9 mouse cellular contexts compared by ENCODE assay signal in the genomic region with DNA sequence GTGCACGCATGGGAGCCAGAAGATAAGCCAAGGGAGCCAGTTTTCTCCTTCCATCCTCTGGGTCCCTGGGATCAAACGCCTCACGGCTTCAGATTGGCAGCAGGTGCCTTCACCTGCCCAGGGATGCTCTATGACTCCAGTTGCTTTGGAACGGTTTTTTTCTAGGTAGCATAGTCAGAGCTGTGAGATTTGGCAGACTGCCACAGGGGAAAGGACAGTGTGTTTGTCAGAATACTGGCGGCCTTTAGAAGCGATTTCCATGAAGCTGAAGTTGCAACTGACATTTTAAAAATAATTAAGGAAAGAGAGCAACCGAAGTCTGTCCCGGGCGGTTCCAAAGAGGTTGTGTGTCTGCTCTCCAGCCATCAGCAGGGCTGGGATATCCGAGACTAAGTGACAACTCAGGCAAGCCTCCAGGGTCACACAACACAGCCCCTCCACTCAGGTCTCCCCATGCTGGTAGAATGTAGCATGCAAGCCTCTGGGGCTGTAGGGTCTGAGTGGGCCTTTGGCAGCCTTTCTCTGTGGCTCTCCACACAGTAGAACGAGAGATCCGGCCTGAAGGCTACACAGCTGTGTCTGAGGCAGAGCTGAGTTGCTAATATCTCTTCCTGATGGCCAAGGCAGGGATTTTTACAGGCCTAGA. TPM values are rescaled to one million over a fixed set of nuclear protein-coding genes. Genes with fewer than 3 reads are reported as not detected.
DNase-seq lines count a peak whose midpoint lies in the region; ATAC-seq and TF ChIP-seq lines count a peak whose summit lies in the region.
"Had no signal": no experiment of that assay in that cellular context is flagged by ENCODE, and none has a peak within 500 bp of the region (broad histone marks: within the 10 kb centered on the region; RNA-seq: fewer than 3 reads in every experiment).

No protein-coding gene starts in this region.

- DNase-seq in MN1 (ENCODE audit: low spot score), result peak; percentile 21
- peak; percentile 77 to 81 for DNase-seq in adrenal gland, postnatal 36 days
- DNase-seq in heart, postnatal 0 days (ENCODE audit: low spot score), result no peak
- no peak for DNase-seq in right cerebral cortex, postnatal 25 days
- DNase-seq in left cerebral cortex, postnatal 4 days, result no peak
- no peak for DNase-seq in forebrain, embryonic 10.5 days (ENCODE audit: extremely low spot score, low spot score)

- ATAC-seq in intestine, embryonic 16.5 days, result no peak
- no peak for ATAC-seq in intestine, embryonic 15.5 days
- ATAC-seq in heart, postnatal 0 days (ENCODE audit: insufficient read depth, low read depth), result no peak

- H3K9me3 ChIP-seq in intestine, embryonic 16.5 days (ENCODE audit: control insufficient read depth, low read length), result no peaks in the 10 kb centered on the region
- H3K9me3 ChIP-seq in intestine, embryonic 15.5 days, result no peaks in the 10 kb centered on the region
- H3K9me3 ChIP-seq in heart, postnatal 0 days (replicated peaks; ENCODE audit: control insufficient read depth, low read length), result no peaks in the 10 kb centered on the region
- H3K9me3 ChIP-seq in forebrain, embryonic 10.5 days, result no peaks in the 10 kb centered on the region

- H3K36me3 ChIP-seq in intestine, embryonic 16.5 days (ENCODE audit: control insufficient read depth, insufficient read depth, low read length), result no peaks in the 10 kb centered on the region
- H3K36me3 ChIP-seq in intestine, embryonic 15.5 days, result no peaks in the 10 kb centered on the region
- no peaks in the 10 kb centered on the region for H3K36me3 ChIP-seq in heart, postnatal 0 days (replicated peaks; ENCODE audit: control insufficient read depth, insufficient read depth, low read length)
- H3K36me3 ChIP-seq in forebrain, embryonic 10.5 days (replicated peaks), result no peaks in the 10 kb centered on the region

- peak overlapping the region; percentile 21; the same call in 1 of the 2 replicates for H3K9ac ChIP-seq in intestine, embryonic 16.5 days (ENCODE audit: low read depth, low read length)
- no peak overlapping the region for H3K9ac ChIP-seq in intestine, embryonic 15.5 days
- no peak overlapping the region for H3K9ac ChIP-seq in heart, postnatal 0 days (replicated peaks; ENCODE audit: low read depth, low read length)

- H3K27me3 ChIP-seq in intestine, embryonic 16.5 days (replicated peaks; ENCODE audit: control insufficient read depth, insufficient read depth, low read length), result no peaks in the 10 kb centered on the region
- no peaks in the 10 kb centered on the region for H3K27me3 ChIP-seq in intestine, embryonic 15.5 days (replicated peaks)
- no peaks in the 10 kb centered on the region for H3K27me3 ChIP-seq in heart, postnatal 0 days (ENCODE audit: control insufficient read depth, insufficient read depth, low read length)
- H3K27me3 ChIP-seq in forebrain, embryonic 10.5 days (ENCODE audit: poor library complexity, severe bottlenecking), result no peaks in the 10 kb centered on the region

- no peak overlapping the region for H3K27ac ChIP-seq in intestine, embryonic 16.5 days (ENCODE audit: low read length)
- H3K27ac ChIP-seq in intestine, embryonic 15.5 days, result no peak overlapping the region
- peak overlapping the region; percentile 40 for H3K27ac ChIP-seq in heart, postnatal 0 days (ENCODE audit: low read depth)
- no peak overlapping the region for H3K27ac ChIP-seq in forebrain, embryonic 10.5 days
- H3K27ac ChIP-seq: macrophage had no signal

- H3K4me2 ChIP-seq in intestine, embryonic 16.5 days (ENCODE audit: low read depth, low read length), result no peak overlapping the region
- no peak overlapping the region for H3K4me2 ChIP-seq in intestine, embryonic 15.5 days (replicated peaks)
- H3K4me2 ChIP-seq in heart, postnatal 0 days (ENCODE audit: low read depth, low read length), result no peak overlapping the region

- no peak for TF ChIP-seq EP300 in heart, postnatal 0 days (IDR thresholded peaks at IDR 0.05; ENCODE audit: low read depth)

- TF ChIP-seq CTCF in heart, postnatal 0 days (IDR thresholded peaks at IDR 0.05; ENCODE audit: low read depth), result no peak

- intact Hi-C loops in left cerebral cortex, postnatal 4 days (cut with DNase I), result no loop called here

- no peak overlapping the region for H3K4me3 ChIP-seq in intestine, embryonic 16.5 days (ENCODE audit: low read length)
- H3K4me3 ChIP-seq in intestine, embryonic 15.5 days (replicated peaks), result no peak overlapping the region
- no peak overlapping the region for H3K4me3 ChIP-seq in heart, postnatal 0 days (ENCODE audit: low read depth, low read length)
- H3K4me3 ChIP-seq in forebrain, embryonic 10.5 days, result no peak overlapping the region

- WGBS in intestine, embryonic 16.5 days, result 64% methylated on average over 12 of the region's 12 CpGs
- 58% methylated on average over 12 of the region's 12 CpGs for WGBS in intestine, embryonic 15.5 days
- WGBS in heart, postnatal 0 days, result 22% methylated on average over 12 of the region's 12 CpGs
- 93% methylated on average over 12 of the region's 12 CpGs for WGBS in forebrain, embryonic 10.5 days

- peaks cover 20% of the 10 kb centered on the region; the same call in 1 of the 2 replicates for H3K4me1 ChIP-seq in intestine, embryonic 16.5 days (ENCODE audit: control insufficient read depth, insufficient read depth, low read length)
- peaks cover 22% of the 10 kb centered on the region for H3K4me1 ChIP-seq in intestine, embryonic 15.5 days (replicated peaks)
- peaks cover 47% of the 10 kb centered on the region for H3K4me1 ChIP-seq in heart, postnatal 0 days (ENCODE audit: control insufficient read depth, insufficient read depth)
- H3K4me1 ChIP-seq in forebrain, embryonic 10.5 days, result peaks cover 24% of the 10 kb centered on the region

RNA-seq across cellular contexts. Expression of gene Epas1, which starts 28.4 kb away (rescaled TPM):
- polyA plus RNA-seq in intestine, embryonic 16.5 days (2015; fragmentation: Nextera tagmentation; extraction: Ambion mirVana), result 4.0 and 4.7 TPM in 2 replicates
- polyA plus RNA-seq in intestine, embryonic 15.5 days (2015; fragmentation: Nextera tagmentation; extraction: Ambion mirVana), result 3.8 and 4.0 TPM in 2 replicates
- 100 to 1,000 TPM; 165 to 202 TPM for total RNA-seq in adrenal gland, postnatal 36 days (2021)
- 28.7 and 38.3 TPM in 2 replicates for total RNA-seq in heart, postnatal 0 days (2014; rRNA removed; ENCODE audit: low replicate concordance)
- polyA plus RNA-seq in heart, postnatal 0 days (2015; fragmentation: Nextera tagmentation; extraction: Ambion mirVana), result 9.1 and 9.2 TPM in 2 replicates
- total RNA-seq in left cerebral cortex, postnatal 4 days (2021), result 10 to 100 TPM; 44.1 to 45.6 TPM
- polyA plus RNA-seq in forebrain, embryonic 10.5 days (2016; fragmentation: Nextera tagmentation; extraction: Ambion mirVana), result 1.9 TPM in 2 replicates

Comparison
In these comparisons a context has a peak if more than half of its experiments do, and no peak if none do; other contexts are left out.
1. DNase-seq: peak in MN1 (single experiment) and adrenal gland, postnatal 36 days (2 of 2); none in heart, postnatal 0 days (single experiment), right cerebral cortex, postnatal 25 days (single experiment), left cerebral cortex, postnatal 4 days (single experiment) and forebrain, embryonic 10.5 days (single experiment).